Mouse (Mus musculus): Measurements from ENCODE around the gene Gm10073. TPM values are rescaled to one million over a fixed set of nuclear protein-coding genes. Genes with fewer than 3 reads are reported as not detected.
"Not testable (repeated sequence)": the region's sequence is repeated elsewhere in the genome, so short reads cannot be mapped to it uniquely, and the experiment has no call there.

The Gm10073 gene
- polyA plus RNA-seq, 1 experiment from 2014 or later: 9.1 TPM

DNA sequence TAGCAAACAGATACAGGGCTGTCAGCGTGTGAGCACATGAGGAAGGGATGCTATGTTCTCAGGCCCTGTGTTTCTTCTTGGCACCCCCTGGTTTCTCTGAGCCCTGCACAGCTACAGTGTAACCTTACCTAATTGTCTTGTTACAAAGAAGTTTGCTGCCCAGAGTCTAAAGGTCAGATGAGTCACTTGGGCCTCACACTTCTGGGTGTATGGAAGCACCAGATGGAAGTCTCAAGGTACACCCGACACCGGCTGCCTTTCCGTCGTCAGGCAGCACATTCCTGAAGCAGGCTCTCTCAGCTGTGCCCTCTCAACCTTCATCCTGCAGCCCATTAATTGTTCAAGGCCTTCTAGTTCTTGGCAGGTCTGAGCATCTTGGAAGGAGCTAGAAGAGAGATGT, 41.4 kb upstream of the Gm10073 start:
- ATAC-seq (replicated peaks; ENCODE audit: low FRiP score, low TSS enrichment, low read depth): peak; percentile 66; the same call in 1 of the 2 replicates
- peaks cover 6% of the 10 kb centered on the region for H3K4me1 ChIP-seq (replicated peaks; ENCODE audit: control insufficient read depth, insufficient read depth, low read length)
- no peaks in the 10 kb centered on the region for H3K9me3 ChIP-seq (ENCODE audit: control insufficient read depth, low read length)
- DNase-seq (ENCODE audit: low spot score): no peak
- H3K27me3 ChIP-seq (replicated peaks; ENCODE audit: control insufficient read depth, insufficient read depth, low read length): no peaks in the 10 kb centered on the region
- H3K4me3 ChIP-seq (ENCODE audit: low read depth, low read length): no peak overlapping the region
- H3K4me2 ChIP-seq (ENCODE audit: low read length): no peak overlapping the region
- no peak overlapping the region for H3K27ac ChIP-seq (ENCODE audit: low read depth)
- no peaks in the 10 kb centered on the region for H3K36me3 ChIP-seq (ENCODE audit: control insufficient read depth, insufficient read depth, low read length)
- 34% methylated on average over 5 of the region's 5 CpGs for WGBS
- H3K9ac ChIP-seq (ENCODE audit: low read length): no peak overlapping the region

- H3K4me2 ChIP-seq (ENCODE audit: low read length): no peak overlapping the region
- peak overlapping the region; percentile 57 for H3K27ac ChIP-seq (ENCODE audit: low read depth)
- no peaks in the 10 kb centered on the region for H3K9me3 ChIP-seq (ENCODE audit: control insufficient read depth, low read length)
- no peak overlapping the region for H3K4me3 ChIP-seq (ENCODE audit: low read depth, low read length)
- H3K36me3 ChIP-seq (ENCODE audit: control insufficient read depth, insufficient read depth, low read length): no peaks in the 10 kb centered on the region
- ATAC-seq (replicated peaks; ENCODE audit: low FRiP score, low TSS enrichment, low read depth): no peak
- no peaks in the 10 kb centered on the region for H3K4me1 ChIP-seq (replicated peaks; ENCODE audit: control insufficient read depth, insufficient read depth, low read length)
- H3K9ac ChIP-seq (ENCODE audit: low read length): no peak overlapping the region
- no peak for DNase-seq (ENCODE audit: low spot score)
- H3K27me3 ChIP-seq (replicated peaks; ENCODE audit: control insufficient read depth, insufficient read depth, low read length): no peaks in the 10 kb centered on the region
- 48% methylated on average over 3 of the region's 3 CpGs for WGBS
Observed at GRCm38 (mm10) chr8:106612047-106612446, 38.8 kb upstream of the Gm10073 start.

DNA sequence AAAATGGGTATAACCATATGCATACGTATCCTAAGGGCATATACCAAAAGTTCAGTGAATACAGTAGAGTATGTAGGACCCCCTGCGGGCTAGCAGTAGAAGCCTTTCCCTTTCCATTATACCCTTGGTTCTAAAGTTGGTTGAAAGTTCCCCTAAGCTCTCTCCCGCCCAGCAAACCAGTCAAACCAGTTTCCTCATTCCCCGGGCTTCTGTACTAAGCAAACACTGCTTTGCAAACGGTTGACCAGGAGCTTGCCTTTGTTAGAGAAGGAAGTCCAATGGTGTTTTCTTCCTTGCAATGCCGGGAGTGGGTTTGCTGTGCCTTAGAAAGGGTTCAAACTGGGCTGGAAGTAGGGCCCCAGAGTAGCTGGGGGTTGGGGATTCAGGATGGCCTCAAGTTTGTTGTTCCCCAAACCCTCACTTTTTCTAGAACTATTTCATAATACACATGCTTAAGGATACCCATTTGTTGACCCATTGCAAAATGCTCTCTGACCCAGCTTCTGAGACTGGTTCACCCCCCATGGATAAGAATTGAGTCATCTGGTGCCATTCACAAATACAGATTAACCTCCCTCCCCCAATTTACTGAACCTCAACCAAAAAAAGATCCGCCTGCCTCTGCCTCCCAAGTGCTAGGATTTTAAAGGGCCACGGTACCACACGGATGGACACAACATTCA, 37.8 kb upstream of the Gm10073 start:
- Histone ChIP-seq H3K4me1 (replicated peaks; ENCODE audit: control insufficient read depth, insufficient read depth, low read length) (no peaks in the 10 kb centered on the region), H3K4me2 (ENCODE audit: low read length) (no peak overlapping the region), H3K27me3 (replicated peaks; ENCODE audit: control insufficient read depth, insufficient read depth, low read length) (peaks cover 1% of the 10 kb centered on the region), H3K27ac (ENCODE audit: low read depth) (peak overlapping the region; percentile 57), H3K9ac (ENCODE audit: low read length) (no peak overlapping the region), H3K36me3 (ENCODE audit: control insufficient read depth, insufficient read depth, low read length) (no peaks in the 10 kb centered on the region), H3K4me3 (ENCODE audit: low read depth, low read length) (no peak overlapping the region), H3K9me3 (ENCODE audit: control insufficient read depth, low read length) (no peaks in the 10 kb centered on the region)
- DNase-seq (ENCODE audit: low spot score): no peak
- ATAC-seq (replicated peaks; ENCODE audit: low FRiP score, low TSS enrichment, low read depth): no peak; the same call in 1 of the 2 replicates
- WGBS: 58% methylated on average over 9 of the region's 9 CpGs

DNA sequence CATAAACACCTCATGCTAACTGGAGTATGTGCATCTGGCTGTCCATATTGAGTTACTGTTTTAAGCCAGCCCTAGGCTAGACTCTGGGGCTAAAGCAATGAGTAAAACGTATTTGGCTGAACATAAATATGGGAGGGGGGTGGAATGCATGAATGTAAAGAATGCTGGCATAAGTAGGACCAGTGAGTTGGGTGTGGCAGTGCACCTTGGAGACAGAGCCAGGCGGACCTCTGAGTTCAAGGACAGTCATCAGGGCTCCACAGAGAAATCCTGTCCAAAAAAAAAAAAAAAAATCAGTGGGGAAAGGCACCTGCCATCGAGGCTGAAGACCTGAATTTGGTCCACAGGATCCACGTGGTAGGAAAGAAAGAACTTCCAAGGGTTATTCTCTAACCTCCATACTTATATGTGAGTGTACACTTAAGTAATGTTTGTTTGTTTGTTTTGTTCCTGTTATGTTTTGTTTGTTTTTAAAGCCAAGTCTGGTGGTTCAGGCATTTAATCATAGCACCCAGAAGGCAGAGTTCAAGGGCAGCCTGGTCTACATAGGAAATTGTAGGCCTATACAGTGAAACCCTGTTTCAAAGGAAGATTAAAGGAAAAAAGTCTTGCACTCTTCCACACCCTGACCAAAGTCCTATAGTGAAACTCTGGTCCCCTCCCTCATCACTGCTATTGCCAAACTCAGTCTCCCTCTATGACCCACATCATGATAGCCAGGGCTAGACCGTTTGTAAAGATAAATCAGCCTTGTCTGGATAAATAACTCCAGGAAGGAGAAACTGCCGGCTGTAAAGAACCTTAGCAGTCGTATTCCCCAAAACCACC, 36.0 kb upstream of the Gm10073 start:
- DNase-seq (ENCODE audit: low spot score) (no peak), ATAC-seq (replicated peaks; ENCODE audit: low FRiP score, low TSS enrichment, low read depth) (no peak; the same call in 1 of the 2 replicates)
- Histone ChIP-seq H3K27ac (ENCODE audit: low read depth) (no peak overlapping the region; the same call in 1 of the 2 replicates), H3K9ac (ENCODE audit: low read length) (no peak overlapping the region), H3K4me2 (ENCODE audit: low read length) (no peak overlapping the region), H3K36me3 (ENCODE audit: control insufficient read depth, insufficient read depth, low read length) (no peaks in the 10 kb centered on the region), H3K4me1 (replicated peaks; ENCODE audit: control insufficient read depth, insufficient read depth, low read length) (no peaks in the 10 kb centered on the region), H3K27me3 (replicated peaks; ENCODE audit: control insufficient read depth, insufficient read depth, low read length) (peaks cover 19% of the 10 kb centered on the region), H3K9me3 (ENCODE audit: control insufficient read depth, low read length) (no peaks in the 10 kb centered on the region), H3K4me3 (ENCODE audit: low read depth, low read length) (no peak overlapping the region)
- WGBS: 47% methylated on average over 7 of the region's 7 CpGs

DNA sequence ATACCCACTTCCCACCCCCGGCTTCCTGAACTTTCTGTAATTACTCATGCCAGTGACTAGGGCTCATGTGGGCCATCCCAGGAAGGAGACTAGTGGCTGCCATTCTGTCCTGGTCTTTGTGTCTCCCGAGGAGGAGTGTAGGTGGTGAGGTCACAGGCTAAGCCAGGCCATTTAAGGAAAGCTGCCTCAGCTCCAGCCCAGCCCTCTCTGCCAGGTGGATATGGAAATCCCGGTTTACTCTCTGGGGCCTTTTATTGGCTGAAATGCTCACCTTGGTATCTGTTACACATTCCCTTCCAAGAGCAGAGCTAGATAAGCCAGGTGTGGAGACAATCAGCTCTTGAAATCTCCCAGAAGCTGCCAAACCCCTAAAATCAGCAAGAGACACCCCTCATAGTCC, 35.2 kb upstream of the Gm10073 start:
- no peak overlapping the region for H3K4me2 ChIP-seq (ENCODE audit: low read length)
- no peak overlapping the region for H3K4me3 ChIP-seq (ENCODE audit: low read depth, low read length)
- H3K9me3 ChIP-seq (ENCODE audit: control insufficient read depth, low read length): no peaks in the 10 kb centered on the region
- DNase-seq (ENCODE audit: low spot score): no peak
- ATAC-seq (replicated peaks; ENCODE audit: low FRiP score, low TSS enrichment, low read depth): no peak
- no peak overlapping the region for H3K27ac ChIP-seq (ENCODE audit: low read depth)
- peaks cover 28% of the 10 kb centered on the region for H3K27me3 ChIP-seq (replicated peaks; ENCODE audit: control insufficient read depth, insufficient read depth, low read length)
- H3K36me3 ChIP-seq (ENCODE audit: control insufficient read depth, insufficient read depth, low read length): no peaks in the 10 kb centered on the region
- no peak overlapping the region for H3K9ac ChIP-seq (ENCODE audit: low read length)
- WGBS: 32% methylated on average over 3 of the region's 3 CpGs
- H3K4me1 ChIP-seq (replicated peaks; ENCODE audit: control insufficient read depth, insufficient read depth, low read length): no peaks in the 10 kb centered on the region; the same call in 1 of the 2 replicates

DNA sequence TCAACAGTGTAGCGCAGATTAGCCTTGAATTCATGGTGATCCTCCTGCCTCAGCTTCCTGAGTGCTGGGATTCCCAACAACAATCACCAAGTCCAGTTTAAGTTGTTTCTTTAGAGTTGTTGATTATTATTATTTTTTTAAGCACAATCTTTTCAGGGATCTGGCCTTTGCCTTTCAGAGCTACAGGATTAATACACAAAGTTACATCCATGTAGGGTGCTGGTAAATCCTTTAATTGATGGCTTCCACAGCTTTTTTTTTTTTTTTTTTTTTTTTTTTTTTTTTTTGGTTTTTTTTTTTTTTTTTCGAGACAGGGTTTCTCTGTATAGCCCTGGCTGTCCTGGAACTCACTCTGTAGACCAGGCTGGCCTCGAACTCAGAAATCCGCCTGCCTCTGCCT, 34.5 kb upstream of the Gm10073 start:
- H3K9ac ChIP-seq (ENCODE audit: low read length); ATAC-seq (replicated peaks; ENCODE audit: low FRiP score, low TSS enrichment, low read depth); H3K4me2 ChIP-seq (ENCODE audit: low read length); H3K9me3 ChIP-seq (ENCODE audit: control insufficient read depth, low read length); DNase-seq (ENCODE audit: low spot score); H3K4me1 ChIP-seq (replicated peaks; ENCODE audit: control insufficient read depth, insufficient read depth, low read length); H3K36me3 ChIP-seq (ENCODE audit: control insufficient read depth, insufficient read depth, low read length); H3K27ac ChIP-seq (ENCODE audit: low read depth); H3K4me3 ChIP-seq (ENCODE audit: low read depth, low read length): not testable (repeated sequence)
- WGBS: 81% methylated on average over 4 of the region's 4 CpGs
- peaks cover 34% of the 10 kb centered on the region for H3K27me3 ChIP-seq (replicated peaks; ENCODE audit: control insufficient read depth, insufficient read depth, low read length)

DNA sequence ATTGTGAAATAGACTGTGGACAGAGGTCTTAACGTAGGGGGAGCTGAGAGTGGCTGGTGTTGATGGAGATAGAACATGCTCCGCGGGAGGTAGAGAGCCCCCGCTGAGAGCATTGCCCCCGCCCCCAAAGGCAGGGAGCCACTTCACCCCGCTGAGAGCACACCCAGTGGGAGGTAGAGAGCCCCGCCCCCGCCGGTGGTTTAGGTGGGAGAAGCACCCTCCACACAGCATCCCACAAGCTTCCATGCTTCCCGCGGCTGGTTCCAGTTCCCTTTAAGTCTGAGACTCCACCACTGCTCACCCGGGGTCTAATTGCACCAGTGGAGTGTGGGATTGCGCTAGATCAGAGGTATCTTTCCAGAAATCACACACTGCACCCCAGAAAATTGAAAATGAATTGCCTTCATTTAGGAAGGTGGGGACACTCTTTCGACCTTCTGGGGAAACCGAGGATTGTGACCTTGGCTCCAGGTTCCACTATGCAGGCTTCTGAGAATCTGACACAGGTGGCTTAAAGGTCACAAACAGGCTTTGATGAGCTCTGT, 33.4 kb upstream of the Gm10073 start:
- Histone ChIP-seq H3K27me3 (replicated peaks; ENCODE audit: control insufficient read depth, insufficient read depth, low read length) (peaks cover 45% of the 10 kb centered on the region), H3K4me1 (replicated peaks; ENCODE audit: control insufficient read depth, insufficient read depth, low read length) (peaks cover 6% of the 10 kb centered on the region; the same call in 1 of the 2 replicates), H3K4me2 (ENCODE audit: low read length) (no peak overlapping the region), H3K27ac (ENCODE audit: low read depth) (no peak overlapping the region), H3K4me3 (ENCODE audit: low read depth, low read length) (no peak overlapping the region), H3K36me3 (ENCODE audit: control insufficient read depth, insufficient read depth, low read length) (no peaks in the 10 kb centered on the region), H3K9ac (ENCODE audit: low read length) (no peak overlapping the region), H3K9me3 (ENCODE audit: control insufficient read depth, low read length) (no peaks in the 10 kb centered on the region)
- 29% methylated on average over 15 of the region's 15 CpGs for WGBS
- no peak for ATAC-seq (replicated peaks; ENCODE audit: low FRiP score, low TSS enrichment, low read depth)
- DNase-seq (ENCODE audit: low spot score): no peak

GRCm38 (mm10) chr8:106606121-106606520, 32.9 kb upstream of the Gm10073 start:
- Histone ChIP-seq H3K36me3 (ENCODE audit: control insufficient read depth, insufficient read depth, low read length) (no peaks in the 10 kb centered on the region), H3K27me3 (replicated peaks; ENCODE audit: control insufficient read depth, insufficient read depth, low read length) (peaks cover 46% of the 10 kb centered on the region), H3K27ac (ENCODE audit: low read depth) (no peak overlapping the region), H3K9me3 (ENCODE audit: control insufficient read depth, low read length) (no peaks in the 10 kb centered on the region), H3K4me3 (ENCODE audit: low read depth, low read length) (no peak overlapping the region), H3K9ac (ENCODE audit: low read length) (no peak overlapping the region), H3K4me2 (ENCODE audit: low read length) (peak overlapping the region; percentile 67; the same call in 1 of the 2 replicates), H3K4me1 (replicated peaks; ENCODE audit: control insufficient read depth, insufficient read depth, low read length) (peaks cover 6% of the 10 kb centered on the region; the same call in 1 of the 2 replicates)
- 38% methylated on average over 4 of the region's 4 CpGs for WGBS
- ATAC-seq (replicated peaks; ENCODE audit: low FRiP score, low TSS enrichment, low read depth): no peak
- no peak for DNase-seq (ENCODE audit: low spot score)
